Mouse (Mus musculus) thymus, adult 2 months (tissue): ENCODE measurements at regions not wholly inside any gene's neighbourhood (a gene's known extent, or its start where the extent isn't known, plus 50 kb on each side); places are given as distances from the start of the nearest gene placed in this dataset.

Experiments used
- CTCF ChIP-seq: fragments of 200-500 bp; IDR thresholded peaks from 2 replicates; pipeline ENCODE4 v1.5.1; 2012; ENCODE audit warnings: mild to moderate bottlenecking, control low read depth, low read length, moderate library complexity, borderline replicate concordance; ENCODE audit not compliant: control insufficient read depth, poor library complexity, insufficient read depth; ENCODE audit errors: extremely low read depth
- POLR2A ChIP-seq: fragments of 200-500 bp; IDR thresholded peaks from 2 replicates; pipeline ENCODE4 v1.6.1; 2012; ENCODE audit warnings: mild to moderate bottlenecking, low read length, control low read depth, moderate library complexity; ENCODE audit not compliant: control insufficient read depth, poor library complexity, insufficient read depth; ENCODE audit errors: extremely low read depth

- TF ChIP-seq POLR2A (no peak), CTCF (no peak)
Observed at GRCm38 (mm10) chr9:61702280-61702966, 211.9 kb downstream of the Rplp1 start.
